Mouse (Mus musculus) embryonic facial prominence, embryonic 11.5 days (tissue): ENCODE data around the gene Ddx50. TPM values are rescaled to one million over a fixed set of nuclear protein-coding genes. Genes with fewer than 3 reads are reported as not detected.

Source experiments
- ATAC-seq: fragments of 200-750 bp; cut with Nextera tagmentation; replicated peaks from 2 replicates; pipeline ENCODE4 v1.8.0; 2017; ENCODE audit warnings: low read depth; ENCODE audit not compliant: insufficient number of reproducible peaks, low FRiP score, low TSS enrichment
- DNase-seq: peaks from one replicate; pipeline ENCODE4 v3.0.0-alpha.2; 2015; ENCODE audit warnings: low spot score
- H3K27ac ChIP-seq: fragments of 300-500 bp; sonication (generic); replicated peaks from 2 replicates; pipeline ENCODE4 v1.5.1; 2014; ENCODE audit warnings: mild to moderate bottlenecking, low read depth, low read length, control low read depth
- H3K27me3 ChIP-seq: fragments of 300-500 bp; sonication (generic); 2 replicates; pipeline ENCODE4 v1.6.1; 2014; ENCODE audit warnings: mild to moderate bottlenecking, low read length, moderate library complexity, mixed read lengths; ENCODE audit not compliant: control insufficient read depth, insufficient read depth
- H3K36me3 ChIP-seq: fragments of 300-500 bp; sonication (generic); replicated peaks from 2 replicates; pipeline ENCODE4 v1.6.1; 2014; ENCODE audit warnings: low read depth, mild to moderate bottlenecking, low read length, moderate library complexity, mixed read lengths; ENCODE audit not compliant: control insufficient read depth, insufficient read depth
- H3K4me1 ChIP-seq: fragments of 300-500 bp; sonication (generic); 2 replicates; pipeline ENCODE4 v1.6.1; 2014; ENCODE audit warnings: low read length, mixed read lengths; ENCODE audit not compliant: control insufficient read depth, insufficient read depth
- H3K4me2 ChIP-seq: fragments of 300-500 bp; sonication (generic); 2 replicates; pipeline ENCODE4 v1.6.1; 2014; ENCODE audit warnings: low read depth, mild to moderate bottlenecking, control low read depth, low read length, moderate library complexity
- H3K4me3 ChIP-seq: fragments of 300-500 bp; sonication (generic); 2 replicates; pipeline ENCODE4 v1.5.1; 2014; ENCODE audit warnings: low read depth, low read length, control low read depth
- H3K9ac ChIP-seq: fragments of 300-500 bp; sonication (generic); replicated peaks from 2 replicates; pipeline ENCODE4 v1.6.1; 2014; ENCODE audit warnings: mild to moderate bottlenecking, control low read depth, low read length
- H3K9me3 ChIP-seq: fragments of 300-500 bp; sonication (generic); replicated peaks from 2 replicates; pipeline ENCODE4 v1.6.1; 2016; ENCODE audit warnings: mild to moderate bottlenecking, low read length, inconsistent platforms, mixed read lengths; ENCODE audit not compliant: control insufficient read depth
- WGBS: fragments of 180-500 bp; shearing (Covaris S2); extraction: QIAGEN DNeasy Blood & Tissue Kit; methylation state at CpG from one replicate; pipeline ENCODE4 v1.1.7; 2014; 5-methylcytosine and 5-hydroxymethylcytosine counted together
- polyA plus RNA-seq: library from polyadenylated mRNA; unstranded; fragments of >200 nt; fragmentation: Nextera tagmentation; extraction: Ambion mirVana; gene quantifications from 2 replicates; pipeline ENCODE4 v1.2.1, GENCODE M21; 2014

Ddx50 gene
- 167 and 187 TPM in 2 replicates for polyA plus RNA-seq

- peak; percentile 100 for ATAC-seq
- Histone ChIP-seq H3K27ac (peak within 1 kb of the TSS; percentile 88), H3K9me3 (no peaks in the 10 kb centered on the region), H3K27me3 (no peaks in the 10 kb centered on the region), H3K4me2 (peak within 1 kb of the TSS; percentile 71), H3K36me3 (no peaks in the 10 kb centered on the region; the same call in 1 of the 2 replicates), H3K9ac (peak within 1 kb of the TSS; percentile 89), H3K4me1 (no peaks in the 10 kb centered on the region), H3K4me3 (peak within 1 kb of the TSS; percentile 92)
- peak; percentile 100 for DNase-seq
- WGBS = under 1% methylated on average over 85 of the region's 89 CpGs
Measured at GRCm38 (mm10) chr10:62650881-62651810, at the start of gene Ddx50. Gene Ddx50 (minus strand): TSS chr10:62651218.

GRCm38 (mm10) chr10:62692771-62693170, 41.8 kb upstream of the Ddx50 start:
- H3K9ac ChIP-seq = no peak overlapping the region
- no peaks in the 10 kb centered on the region for H3K27me3 ChIP-seq
- no peaks in the 10 kb centered on the region for H3K36me3 ChIP-seq
- DNase-seq (no peak), ATAC-seq (no peak)
- H3K9me3 ChIP-seq = no peaks in the 10 kb centered on the region
- no peak overlapping the region for H3K4me3 ChIP-seq
- H3K4me1 ChIP-seq = no peaks in the 10 kb centered on the region
- H3K27ac ChIP-seq = no peak overlapping the region
- 62% methylated on average over 8 of the region's 8 CpGs for WGBS
- no peak overlapping the region for H3K4me2 ChIP-seq

- Histone ChIP-seq H3K36me3 (no peaks in the 10 kb centered on the region), H3K4me2 (no peak overlapping the region), H3K9ac (no peak overlapping the region), H3K9me3 (no peaks in the 10 kb centered on the region), H3K4me3 (no peak overlapping the region), H3K4me1 (no peaks in the 10 kb centered on the region), H3K27me3 (no peaks in the 10 kb centered on the region), H3K27ac (no peak overlapping the region)
- no peak for ATAC-seq
- 79% methylated on average over 3 of the region's 3 CpGs for WGBS
- DNase-seq = no peak
Measured at GRCm38 (mm10) chr10:62692244-62692643, 41.2 kb upstream of the Ddx50 start.

GRCm38 (mm10) chr10:62687032-62687674, 36.1 kb upstream of the Ddx50 start:
- no peak overlapping the region for H3K4me3 ChIP-seq
- DNase-seq = peak; percentile 61
- H3K36me3 ChIP-seq = no peaks in the 10 kb centered on the region
- H3K9me3 ChIP-seq = no peaks in the 10 kb centered on the region
- H3K9ac ChIP-seq = no peak overlapping the region
- H3K4me1 ChIP-seq = no peaks in the 10 kb centered on the region
- peak; percentile 77; the same call in 1 of the 2 replicates for ATAC-seq
- no peak overlapping the region for H3K4me2 ChIP-seq
- no peaks in the 10 kb centered on the region for H3K27me3 ChIP-seq
- 42% methylated on average over 15 of the region's 15 CpGs for WGBS
- H3K27ac ChIP-seq = no peak overlapping the region

- 61% methylated on average over 5 of the region's 5 CpGs for WGBS
- Histone ChIP-seq H3K9ac (no peak overlapping the region), H3K4me1 (no peaks in the 10 kb centered on the region), H3K9me3 (no peaks in the 10 kb centered on the region; the same call in 1 of the 2 replicates), H3K4me2 (no peak overlapping the region), H3K27me3 (no peaks in the 10 kb centered on the region), H3K36me3 (no peaks in the 10 kb centered on the region), H3K27ac (no peak overlapping the region), H3K4me3 (no peak overlapping the region)
- DNase-seq (peak; percentile 28), ATAC-seq (no peak)
Measured at GRCm38 (mm10) chr10:62683043-62683442, 32.0 kb upstream of the Ddx50 start.

GRCm38 (mm10) chr10:62679833-62680232, 28.8 kb upstream of the Ddx50 start:
- H3K9me3 ChIP-seq = no peaks in the 10 kb centered on the region; the same call in 1 of the 2 replicates
- H3K27me3 ChIP-seq = no peaks in the 10 kb centered on the region
- H3K27ac ChIP-seq = no peak overlapping the region
- DNase-seq = no peak
- no peaks in the 10 kb centered on the region for H3K4me1 ChIP-seq
- no peak overlapping the region for H3K9ac ChIP-seq
- H3K4me3 ChIP-seq = no peak overlapping the region
- 69% methylated on average over 1 of the region's 1 CpGs for WGBS
- no peak for ATAC-seq
- H3K4me2 ChIP-seq = no peak overlapping the region
- no peaks in the 10 kb centered on the region for H3K36me3 ChIP-seq

- Histone ChIP-seq H3K4me2 (no peak overlapping the region), H3K4me3 (no peak overlapping the region), H3K4me1 (no peaks in the 10 kb centered on the region), H3K9ac (no peak overlapping the region), H3K27ac (no peak overlapping the region), H3K36me3 (no peaks in the 10 kb centered on the region), H3K9me3 (no peaks in the 10 kb centered on the region; the same call in 1 of the 2 replicates), H3K27me3 (no peaks in the 10 kb centered on the region)
- ATAC-seq = no peak
- no peak for DNase-seq
- 91% methylated on average over 5 of the region's 5 CpGs for WGBS
Measured at GRCm38 (mm10) chr10:62677329-62677728, 26.3 kb upstream of the Ddx50 start.

- H3K4me1 ChIP-seq = no peaks in the 10 kb centered on the region
- DNase-seq (no peak), ATAC-seq (no peak)
- no peak overlapping the region for H3K4me2 ChIP-seq
- no peak overlapping the region for H3K4me3 ChIP-seq
- 89% methylated on average over 6 of the region's 6 CpGs for WGBS
- no peak overlapping the region for H3K27ac ChIP-seq
- H3K9ac ChIP-seq = no peak overlapping the region
- H3K9me3 ChIP-seq = no peaks in the 10 kb centered on the region; the same call in 1 of the 2 replicates
- H3K36me3 ChIP-seq = no peaks in the 10 kb centered on the region
- no peaks in the 10 kb centered on the region for H3K27me3 ChIP-seq
Measured at GRCm38 (mm10) chr10:62676196-62676595, 25.2 kb upstream of the Ddx50 start.
